ENCODE assay signal across 26 mouse cellular contexts in genomic region chr13:30921914-30922313, GRCm38 (mm10). TPM values are rescaled to one million over a fixed set of nuclear protein-coding genes. Genes with fewer than 3 reads are reported as not detected.
A peak's percentile ranks its signal among the peaks of the same experiment; 100 is the strongest.
DNase-seq lines count a peak whose midpoint lies in the region; ATAC-seq and TF ChIP-seq lines count a peak whose summit lies in the region.
"Had no signal": no experiment of that assay in that cellular context is flagged by ENCODE, and none has a peak within 500 bp of the region (broad histone marks: within the 10 kb centered on the region; RNA-seq: fewer than 3 reads in every experiment).

No protein-coding gene starts in this region.

- no peak overlapping the region for H3K27ac ChIP-seq in heart, embryonic 11.5 days (ENCODE audit: low read depth, low read length)
- no peak overlapping the region for H3K27ac ChIP-seq in CH12.LX (ENCODE audit: insufficient read depth, low read depth)

- no peaks in the 10 kb centered on the region for H3K4me1 ChIP-seq in heart, embryonic 11.5 days (ENCODE audit: control insufficient read depth, insufficient read depth, low read length)
- H3K4me1 ChIP-seq in CH12.LX (ENCODE audit: control insufficient read depth in 1 of 2, insufficient read depth in 2 of 2) = peaks cover 0 to 21% of the 10 kb centered on the region in 2 experiments; a peak in 2 of 4 replicates

- H3K4me3 ChIP-seq in heart, embryonic 11.5 days (ENCODE audit: low read depth, low read length) = no peak overlapping the region
- H3K4me3 ChIP-seq in CH12.LX (replicated peaks in 1 of 3; ENCODE audit: low read depth in 2 of 3, low read length in 2 of 3, poor library complexity in 1 of 3) = no peak overlapping the region

- no peak overlapping the region for H3K9ac ChIP-seq in heart, embryonic 11.5 days (ENCODE audit: low read depth, low read length)
- H3K9ac ChIP-seq in CH12.LX (ENCODE audit: insufficient read depth, low read depth) = no peak overlapping the region

- dilution Hi-C loops in CH12.LX (cut with MboI; ENCODE audit: extremely low pct_ligation_motif_present, extremely low pct_unique_long_range_greater_than_20kb, low sequenced_read_pairs) = no loop called here

- peak in 1 of 2 experiments; percentile 30; a peak in 1 of 4 replicates for TF ChIP-seq CTCF in CH12.LX (conservative IDR thresholded peaks at IDR 0.05 in 1 of 2, IDR thresholded peaks at IDR 0.05 in 1 of 2; ENCODE audit: low read depth in 2 of 2, low read length in 2 of 2)

- DNase-seq in heart, adult 11 months = peak; percentile 1
- DNase-seq in A20 (ENCODE audit: low read depth, low spot score) (peak; percentile 51), CH12.LX (ENCODE audit: extremely low read depth) (peak; percentile 29)
- DNase-seq in splenic B cell, adult 2 months (ENCODE audit: low read depth, low spot score) = peak; percentile 6
- no peak for DNase-seq in frontal cortex, postnatal 25 days (ENCODE audit: low spot score in 2 of 2)
- no peak for DNase-seq in kidney, adult 9 months
- no peak for DNase-seq in thymus, postnatal 25 days
- DNase-seq: adrenal gland, adult 2 months; adrenal gland, adult 8-10 months; adrenal gland, postnatal 10 days; adrenal gland, postnatal 14 days; adrenal gland, postnatal 25 days; adrenal gland, postnatal 36 days; B cell, adult 2 months; cerebellum, adult 11 months; cerebellum, adult 11-12 months; cerebellum, adult 18-20 months; cerebellum, adult 2 months had no signal

- H3K9me3 ChIP-seq in heart, embryonic 11.5 days (replicated peaks; ENCODE audit: control insufficient read depth, low read length) = no peaks in the 10 kb centered on the region
- H3K9me3 ChIP-seq in CH12.LX (replicated peaks; ENCODE audit: low read length) = no peaks in the 10 kb centered on the region
- H3K9me3 ChIP-seq: G1E had no signal

- in situ Hi-C loops in CH12.LX (cut with MboI; ENCODE audit: low pct_ligation_motif_present, low pct_unique_long_range_greater_than_20kb, low sequenced_read_pairs) = no loop called here

- no peak for TF ChIP-seq POLR2A in CH12.LX (IDR thresholded peaks at IDR 0.05; ENCODE audit: low read depth, low read length)

- peak; percentile 33 for TF ChIP-seq RAD21 in CH12.LX (IDR thresholded peaks at IDR 0.05; ENCODE audit: low read depth, low read length)

- H3K36me3 ChIP-seq in heart, embryonic 11.5 days (ENCODE audit: control insufficient read depth, insufficient read depth, low read length) = peaks cover 5% of the 10 kb centered on the region; the same call in 1 of the 2 replicates
- peaks cover 11 to 43% of the 10 kb centered on the region in 2 experiments for H3K36me3 ChIP-seq in CH12.LX (replicated peaks in 1 of 2; ENCODE audit: control insufficient read depth in 1 of 2, insufficient read depth in 1 of 2, low read length in 1 of 2)
- H3K36me3 ChIP-seq in splenic B cell, adult 2 months (ENCODE audit: control insufficient read depth, insufficient read depth, low read length, poor library complexity, severe bottlenecking) = peaks cover 4% of the 10 kb centered on the region; the same call in 1 of the 2 replicates

- ATAC-seq in heart, embryonic 11.5 days (replicated peaks; ENCODE audit: insufficient number of reproducible peaks, low FRiP score, low TSS enrichment) = no peak
- ATAC-seq: activated CD4-positive, CD25-positive, alpha-beta regulatory T cell, adult 4 months; CD4-positive, CD25-positive, alpha-beta regulatory T cell, adult 4 months; Patski had no signal

- peak; percentile 41 for TF ChIP-seq EP300 in CH12.LX (IDR thresholded peaks at IDR 0.05; ENCODE audit: low read length)

- H3K4me2 ChIP-seq in heart, embryonic 11.5 days = no peak overlapping the region
- no peak overlapping the region for H3K4me2 ChIP-seq in CH12.LX (ENCODE audit: insufficient read depth, low read depth, poor library complexity, severe bottlenecking)

- 0 out of 2 replicates have a peak, but pooled peaks cover 2% of the 10 kb centered on the region for H3K79me2 ChIP-seq in CH12.LX (replicated peaks; ENCODE audit: control insufficient read depth, extremely low read depth, insufficient read depth, poor library complexity, severe bottlenecking)

- no peaks in the 10 kb centered on the region for H3K27me3 ChIP-seq in heart, embryonic 11.5 days (ENCODE audit: control insufficient read depth, insufficient read depth, low read length)
- H3K27me3 ChIP-seq in CH12.LX (replicated peaks) = no peaks in the 10 kb centered on the region
- H3K27me3 ChIP-seq in splenic B cell, adult 2 months (ENCODE audit: control insufficient read depth, insufficient read depth, low read length, poor library complexity, severe bottlenecking) = no peaks in the 10 kb centered on the region
- H3K27me3 ChIP-seq: Patski had no signal

- 88% methylated on average over 4 of the region's 4 CpGs for WGBS in heart, embryonic 11.5 days (ENCODE audit: insufficient replicate concordance)

TF ChIP-seq in CH12.LX, 34 proteins besides CTCF, POLR2A, EP300 and RAD21:
- TF ChIP-seq ZC3H11A (IDR thresholded peaks at IDR 0.05; ENCODE audit: low read depth, low read length) (no peak), POLR2AphosphoS2 (IDR thresholded peaks at IDR 0.05; ENCODE audit: low read depth, low read length) (no peak), ETS1 (conservative IDR thresholded peaks at IDR 0.05; ENCODE audit: low read depth, low read length) (no peak), E2F4 (IDR thresholded peaks at IDR 0.05; ENCODE audit: insufficient replicate concordance, low read depth, low read length) (no peak), PAX5 (IDR thresholded peaks at IDR 0.05; ENCODE audit: low read length) (no peak), SMC3 (IDR thresholded peaks at IDR 0.05; ENCODE audit: low read depth, low read length) (0 out of 2 replicates have a peak, but pooled peaks have one; percentile 11), IRF4 (IDR thresholded peaks at IDR 0.05; ENCODE audit: low read depth, low read length) (peak; percentile 67), NRF1 (IDR thresholded peaks at IDR 0.05; ENCODE audit: low read depth, low read length) (no peak), MXI1 (IDR thresholded peaks at IDR 0.05; ENCODE audit: low read depth, low read length) (no peak), CHD1 (IDR thresholded peaks at IDR 0.05; ENCODE audit: low read depth, low read length) (no peak), MAZ (IDR thresholded peaks at IDR 0.05; ENCODE audit: low read depth, low read length) (no peak), TBP (conservative IDR thresholded peaks at IDR 0.05; ENCODE audit: low read depth, low read length) (0 out of 2 replicates have a peak, but pooled peaks have one; percentile 50), JUND (conservative IDR thresholded peaks at IDR 0.05; ENCODE audit: low read depth, low read length) (no peak), ZNF384 (IDR thresholded peaks at IDR 0.05; ENCODE audit: low read depth, low read length) (peak; percentile 27; the same call in 1 of the 2 replicates), ZKSCAN1 (IDR thresholded peaks at IDR 0.05; ENCODE audit: borderline replicate concordance, low read depth, low read length) (no peak), SIN3A (IDR thresholded peaks at IDR 0.05; ENCODE audit: low read length) (no peak), KAT2A (IDR thresholded peaks at IDR 0.05; ENCODE audit: insufficient replicate concordance, low read length) (no peak), USF2 (conservative IDR thresholded peaks at IDR 0.05; ENCODE audit: low read depth, low read length) (no peak), BHLHE40 (IDR thresholded peaks at IDR 0.05; ENCODE audit: low read depth, low read length) (no peak), RCOR1 (conservative IDR thresholded peaks at IDR 0.05; ENCODE audit: low read depth, low read length) (no peak), MAFK (IDR thresholded peaks at IDR 0.05; ENCODE audit: insufficient replicate concordance, low read length) (no peak), GABPA (IDR thresholded peaks at IDR 0.05; ENCODE audit: insufficient replicate concordance, low read depth, low read length) (no peak), MEF2A (IDR thresholded peaks at IDR 0.05; ENCODE audit: borderline replicate concordance, low read depth, low read length) (no peak), USF1 (IDR thresholded peaks at IDR 0.05; ENCODE audit: low read depth, low read length) (no peak), NELFE (IDR thresholded peaks at IDR 0.05; ENCODE audit: low read depth, low read length) (no peak), JUN (IDR thresholded peaks at IDR 0.05; ENCODE audit: insufficient read depth, low read depth, low read length) (no peak), ZMIZ1 (IDR thresholded peaks at IDR 0.05; ENCODE audit: low read depth, low read length) (no peak), TCF12 (IDR thresholded peaks at IDR 0.05; ENCODE audit: low read depth, low read length) (no peak), MAX (IDR thresholded peaks at IDR 0.05; ENCODE audit: low read length) (no peak), MYC (IDR thresholded peaks at IDR 0.05; ENCODE audit: low read depth, low read length) (no peak), CHD2 (IDR thresholded peaks at IDR 0.05; ENCODE audit: low read length) (0 out of 2 replicates have a peak, but pooled peaks have one; percentile 23), UBTF (IDR thresholded peaks at IDR 0.05; ENCODE audit: low read depth, low read length) (no peak), ELF1 (IDR thresholded peaks at IDR 0.05; ENCODE audit: low read depth, low read length) (no peak), HCFC1 (IDR thresholded peaks at IDR 0.05; ENCODE audit: low read depth, low read length) (no peak)

RNA-seq across cellular contexts. Expression of gene Hus1b, which starts 25.6 kb away (rescaled TPM):
- not detected in 2 replicates for polyA plus RNA-seq in heart, embryonic 11.5 days (2014; fragmentation: Nextera tagmentation; extraction: Ambion mirVana)
- total RNA-seq in CH12.LX (2012; rRNA removed) (7.3 and 8.1 TPM in 2 replicates), CH12.LX (2014; rRNA removed) (17.8 and 18.2 TPM in 2 replicates)
- polyA plus RNA-seq in CH12.LX (2012; ENCODE audit: insufficient read length, low read depth) = 9.0 and 9.4 TPM in 2 replicates
- polyA plus RNA-seq: activated CD4-positive, CD25-positive, alpha-beta regulatory T cell, adult 4 months; G1E; Patski had no signal

RNA-seq across cellular contexts. Expression of gene Exoc2, which starts 52.0 kb away (rescaled TPM):
- 25.8 and 27.0 TPM in 2 replicates for polyA plus RNA-seq in heart, embryonic 11.5 days (2014; fragmentation: Nextera tagmentation; extraction: Ambion mirVana)
- total RNA-seq in CH12.LX (2012; rRNA removed) = 26.5 and 29.7 TPM in 2 replicates
- 33.0 and 36.0 TPM in 2 replicates for total RNA-seq in CH12.LX (2014; rRNA removed)
- polyA plus RNA-seq in CH12.LX (2012; ENCODE audit: insufficient read length, low read depth) = 18.6 and 21.1 TPM in 2 replicates

RNA-seq across cellular contexts. Expression of gene Gm5447, which starts 52.1 kb away (rescaled TPM):
- not detected in 2 replicates for polyA plus RNA-seq in heart, embryonic 11.5 days (2014; fragmentation: Nextera tagmentation; extraction: Ambion mirVana)
- not detected in 2 replicates for total RNA-seq in CH12.LX (2012; rRNA removed)
- total RNA-seq in CH12.LX (2014; rRNA removed) = not detected in 2 replicates
- polyA plus RNA-seq in CH12.LX (2012; ENCODE audit: insufficient read length, low read depth) = 0.14 TPM in 1 of 2 replicates, not detected in the other
- total RNA-seq: adrenal gland, adult 18-20 months; adrenal gland, adult 2 months; adrenal gland, postnatal 14 days; adrenal gland, postnatal 25 days; adrenal gland, postnatal 36 days; ES-E14; MEL had no signal
- polyA plus RNA-seq: adrenal gland, adult 2 months; CD4-positive, CD25-positive, alpha-beta regulatory T cell, adult 4 months; cerebellum, adult 2 months; G1E had no signal

Comparison
In these comparisons a context has a peak if more than half of its experiments do, and no peak if none do; other contexts are left out.
1. DNase-seq: peak in heart, adult 11 months (single experiment), A20 (single experiment), CH12.LX (single experiment) and splenic B cell, adult 2 months (single experiment); none in frontal cortex, postnatal 25 days (0 of 2), kidney, adult 9 months (single experiment) and thymus, postnatal 25 days (single experiment).